Mouse (Mus musculus): ENCODE measurements around the gene 1700042G07Rik.

1700042G07Rik gene

GRCm38 (mm10) chr4:116173072-116173471 is at the start of gene 1700042G07Rik, which contains the start of gene Gm49337:
Gene 1700042G07Rik, plus strand, starts transcription at chr4:116173372.
Gene Gm49337, plus strand, starts transcription at chr4:116173384.
- DNase-seq (ENCODE audit: low spot score) = no peak

GRCm38 (mm10) chr4:116123602-116124519 is 49.3 kb upstream of the 1700042G07Rik start, which contains the start of the genes Rad54l and Pomgnt1:
Gene Rad54l, minus strand, starts transcription at chr4:116123690.
Gene Pomgnt1, plus strand, starts transcription at chr4:116123840.
- DNase-seq (ENCODE audit: low spot score) = peak; percentile 98

GRCm38 (mm10) chr4:116125803-116126386 is 47.3 kb upstream of the 1700042G07Rik start:
- DNase-seq (ENCODE audit: low spot score) = no peak

- no peak for DNase-seq (ENCODE audit: low spot score)
Measured at GRCm38 (mm10) chr4:116127956-116128355, 45.2 kb upstream of the 1700042G07Rik start.

GRCm38 (mm10) chr4:116133126-116133525 is 40.0 kb upstream of the 1700042G07Rik start:
- no peak for DNase-seq (ENCODE audit: low spot score)

- peak; percentile 72 for DNase-seq (ENCODE audit: low spot score)
Measured at GRCm38 (mm10) chr4:116134990-116135389, 38.2 kb upstream of the 1700042G07Rik start.

GRCm38 (mm10) chr4:116137421-116137996 is 35.7 kb upstream of the 1700042G07Rik start:
- no peak for DNase-seq (ENCODE audit: low spot score)

- no peak for DNase-seq (ENCODE audit: low spot score)
Measured at GRCm38 (mm10) chr4:116140801-116141574, 32.2 kb upstream of the 1700042G07Rik start.

- no peak for DNase-seq (ENCODE audit: low spot score)
Measured at GRCm38 (mm10) chr4:116141736-116142135, 31.4 kb upstream of the 1700042G07Rik start.

GRCm38 (mm10) chr4:116142269-116142668 is 30.9 kb upstream of the 1700042G07Rik start:
- DNase-seq (ENCODE audit: low spot score) = no peak

GRCm38 (mm10) chr4:116143317-116143811 is 29.8 kb upstream of the 1700042G07Rik start:
- DNase-seq (ENCODE audit: low spot score) = no peak

GRCm38 (mm10) chr4:116143891-116144717 is 29.1 kb upstream of the 1700042G07Rik start:
- peak; percentile 73 for DNase-seq (ENCODE audit: low spot score)

- no peak for DNase-seq (ENCODE audit: low spot score)
Measured at GRCm38 (mm10) chr4:116149812-116150155, 23.4 kb upstream of the 1700042G07Rik start.

GRCm38 (mm10) chr4:116150156-116150861 is 22.9 kb upstream of the 1700042G07Rik start:
- DNase-seq (ENCODE audit: low spot score) = peak; percentile 69

- peak; percentile 34 for DNase-seq (ENCODE audit: low spot score)
Measured at GRCm38 (mm10) chr4:116150862-116151221, 22.3 kb upstream of the 1700042G07Rik start.

- DNase-seq (ENCODE audit: low spot score) = no peak
Measured at GRCm38 (mm10) chr4:116151238-116151637, 21.9 kb upstream of the 1700042G07Rik start, which contains the start of gene Lurap1. Gene Lurap1, minus strand, starts transcription at chr4:116151338.

- DNase-seq (ENCODE audit: low spot score) = no peak
Measured at GRCm38 (mm10) chr4:116152702-116153101, 20.5 kb upstream of the 1700042G07Rik start.

GRCm38 (mm10) chr4:116157882-116158281 is 15.3 kb upstream of the 1700042G07Rik start:
- no peak for DNase-seq (ENCODE audit: low spot score)

- DNase-seq (ENCODE audit: low spot score) = no peak
Measured at GRCm38 (mm10) chr4:116159912-116160311, 13.3 kb upstream of the 1700042G07Rik start.

- no peak for DNase-seq (ENCODE audit: low spot score)
Measured at GRCm38 (mm10) chr4:116160769-116161168, 12.4 kb upstream of the 1700042G07Rik start.

Data from embryo, embryonic 10 days (tissue).